Mouse (Mus musculus) erythroblast, embryonic 14.5 days (primary cell): ENCODE data around the gene Hist1h2bl.

Experiments used
- GATA1 ChIP-seq: IDR thresholded peaks from 2 replicates; pipeline ENCODE4 v1.6.1; 2012; ENCODE audit warnings: low read length, inconsistent platforms, mixed read lengths
- TAL1 ChIP-seq: IDR thresholded peaks from 3 replicates; pipeline ENCODE4 v1.6.1; 2012; ENCODE audit warnings: low read length, inconsistent platforms, mixed read lengths

DNA sequence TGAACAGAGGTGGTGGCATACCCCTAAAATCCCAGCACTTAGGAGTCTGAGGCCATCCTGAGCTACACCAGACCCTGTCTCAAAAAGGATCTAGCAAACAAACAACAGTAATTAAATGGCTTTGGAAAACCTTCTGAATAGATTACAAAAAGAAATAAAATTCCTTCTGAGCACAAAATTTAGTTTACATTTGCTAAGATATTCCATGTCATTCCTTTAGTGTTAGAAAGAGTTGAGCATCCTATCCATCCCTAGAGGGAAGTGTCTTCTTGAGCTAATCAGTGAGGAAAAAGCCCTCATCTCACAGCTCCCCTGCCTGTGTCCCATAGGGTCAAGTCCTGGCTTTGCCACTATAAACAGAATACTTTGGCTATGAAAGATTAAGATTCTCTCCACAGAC, 18.1 kb downstream of the Hist1h2bl start, which contains the start of gene Olfr1359:
- TF ChIP-seq GATA1 = no peak
- TF ChIP-seq TAL1 = no peak
